In the genomic region with DNA sequence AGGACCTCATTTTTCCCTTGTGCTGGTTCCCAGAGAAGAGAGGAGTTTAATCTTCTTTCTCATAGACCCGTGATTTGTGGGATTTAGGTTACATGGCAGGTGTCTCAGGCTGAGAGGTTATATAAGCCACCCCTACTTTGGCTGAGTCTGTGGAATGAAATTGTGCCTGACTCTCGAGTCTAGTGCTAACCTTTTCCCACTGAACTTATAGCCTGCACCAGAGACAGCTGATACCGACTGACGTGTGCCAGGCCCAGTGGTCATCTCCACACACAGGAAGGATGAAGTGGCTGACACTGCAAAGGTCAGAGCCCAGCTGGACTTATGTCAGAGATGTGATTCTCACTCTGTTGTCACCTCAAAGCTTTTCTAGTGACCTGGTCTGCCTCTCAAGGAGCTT, we compare ENCODE assay signal across 11 mouse cellular contexts.
DNase-seq lines count a peak whose midpoint lies in the region.
"Had no signal": no experiment of that assay in that cellular context is flagged by ENCODE, and none has a peak within 500 bp of the region (broad histone marks: within the 10 kb centered on the region; RNA-seq: fewer than 3 reads in every experiment).

No protein-coding gene starts in this region.

- DNase-seq in gastrocnemius, adult 18-20 months (ENCODE audit: low spot score), result peak; percentile 65
- no peak for DNase-seq in gastrocnemius, postnatal 10 days
- DNase-seq in retina, adult 2 months (ENCODE audit: low read depth, low spot score), result peak; percentile 8
- DNase-seq in retina, embryonic 14.5 days (ENCODE audit: low spot score), result no peak
- peak; percentile 20 for DNase-seq in retina, postnatal 7 days (ENCODE audit: low read depth, low spot score)
- DNase-seq in thymus, postnatal 10 days (ENCODE audit: low spot score in 2 of 2), result no peak
- DNase-seq: adrenal gland, adult 2 months; adrenal gland, postnatal 25 days; cerebellum, adult 2 months; cerebellum, postnatal 14 days; heart, postnatal 36 days had no signal

Comparison
In these comparisons a context has a peak if more than half of its experiments do, and no peak if none do; other contexts are left out.
1. DNase-seq: peak in gastrocnemius, adult 18-20 months (single experiment), retina, adult 2 months (single experiment) and retina, postnatal 7 days (single experiment); none in gastrocnemius, postnatal 10 days (single experiment), retina, embryonic 14.5 days (single experiment) and thymus, postnatal 10 days (0 of 2).